13 mouse cellular contexts compared by ENCODE assay signal in the genomic region with DNA sequence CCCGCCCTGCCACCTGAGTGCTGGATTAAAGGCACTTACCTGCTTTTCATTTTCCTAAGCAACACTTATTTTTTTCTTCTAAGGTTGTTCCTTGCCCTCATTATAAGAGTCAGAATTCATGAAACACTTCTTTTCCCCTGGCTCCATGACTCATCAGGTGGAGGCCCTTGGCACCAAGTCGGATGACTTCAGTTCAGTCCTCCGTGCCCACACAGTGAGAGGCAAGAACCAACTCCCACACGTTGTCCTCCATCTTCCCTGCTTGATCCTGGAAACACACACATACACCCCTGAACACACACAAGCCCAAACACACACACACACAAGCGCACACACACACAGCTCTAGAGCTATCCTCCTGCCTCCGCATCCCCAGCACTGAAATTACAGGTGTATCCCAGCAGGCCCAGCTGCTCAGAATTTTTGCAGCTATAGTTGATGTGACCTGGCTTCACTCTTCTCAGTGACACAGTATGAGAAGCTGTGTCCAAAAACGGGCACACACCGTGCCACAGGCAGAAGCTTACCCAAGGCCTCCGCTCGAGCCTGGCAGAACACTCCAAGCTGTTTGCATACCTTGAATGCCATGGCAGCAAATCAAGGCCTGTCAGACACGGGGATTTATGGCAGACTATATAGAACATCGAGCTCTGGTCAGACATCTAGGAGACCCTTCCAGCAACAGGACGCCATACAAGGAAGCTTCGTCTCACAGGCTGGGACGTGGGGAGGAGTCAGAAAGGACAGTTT. TPM values are rescaled to one million over a fixed set of nuclear protein-coding genes. Genes with fewer than 3 reads are reported as not detected.
A peak's percentile ranks its signal among the peaks of the same experiment; 100 is the strongest.
DNase-seq lines count a peak whose midpoint lies in the region; ATAC-seq and TF ChIP-seq lines count a peak whose summit lies in the region.
"Had no signal": no experiment of that assay in that cellular context is flagged by ENCODE, and none has a peak within 500 bp of the region (broad histone marks: within the 10 kb centered on the region; RNA-seq: fewer than 3 reads in every experiment).

No protein-coding gene starts in this region.

- no peak overlapping the region for H3K4me2 ChIP-seq in heart, embryonic 16.5 days (ENCODE audit: low read depth, low read length)
- no peak overlapping the region for H3K4me2 ChIP-seq in forebrain, embryonic 16.5 days (ENCODE audit: low read length)
- H3K4me2 ChIP-seq: neural tube, embryonic 12.5 days had no signal

- peaks cover 14% of the 10 kb centered on the region for H3K4me1 ChIP-seq in heart, embryonic 16.5 days (ENCODE audit: control insufficient read depth, insufficient read depth, low read length)
- peaks cover 8% of the 10 kb centered on the region; the same call in 1 of the 2 replicates for H3K4me1 ChIP-seq in heart, embryonic 10.5 days
- H3K4me1 ChIP-seq in embryonic fibroblast, embryonic 13.5 days (ENCODE audit: control insufficient read depth, insufficient read depth, low read length), result peaks cover 24% of the 10 kb centered on the region
- H3K4me1 ChIP-seq in forebrain, embryonic 16.5 days (replicated peaks; ENCODE audit: control insufficient read depth, insufficient read depth, low read length), result peaks cover 2% of the 10 kb centered on the region

- no peak for TF ChIP-seq CTCF in embryonic fibroblast, embryonic 13.5 days (IDR thresholded peaks at IDR 0.05; ENCODE audit: borderline replicate concordance, insufficient read depth, low read length)

- peak overlapping the region; percentile 63 for H3K27ac ChIP-seq in heart, embryonic 16.5 days (ENCODE audit: low read length)
- no peak overlapping the region for H3K27ac ChIP-seq in heart, embryonic 10.5 days
- peak overlapping the region; percentile 45 for H3K27ac ChIP-seq in embryonic fibroblast, embryonic 13.5 days (ENCODE audit: insufficient read depth, low read length)
- H3K27ac ChIP-seq in forebrain, embryonic 16.5 days (ENCODE audit: low read length), result no peak overlapping the region
- H3K27ac ChIP-seq: neural tube, embryonic 12.5 days had no signal

- no peak for TF ChIP-seq POLR2A in embryonic fibroblast, embryonic 13.5 days (IDR thresholded peaks at IDR 0.05; ENCODE audit: low read depth, low read length)

- H3K4me3 ChIP-seq in heart, embryonic 16.5 days (ENCODE audit: low read length), result no peak overlapping the region
- no peak overlapping the region for H3K4me3 ChIP-seq in heart, embryonic 10.5 days
- H3K4me3 ChIP-seq in embryonic fibroblast, embryonic 13.5 days (ENCODE audit: insufficient read depth, low read length), result no peak overlapping the region
- H3K4me3 ChIP-seq in forebrain, embryonic 16.5 days (replicated peaks; ENCODE audit: low read length), result no peak overlapping the region
- H3K4me3 ChIP-seq: erythroblast, embryonic 14.5 days; megakaryocyte, embryonic 14.5 days; neural tube, embryonic 12.5 days had no signal

- H3K9ac ChIP-seq in heart, embryonic 16.5 days (ENCODE audit: low read length), result peak overlapping the region; percentile 13; the same call in 1 of the 2 replicates
- no peak overlapping the region for H3K9ac ChIP-seq in forebrain, embryonic 16.5 days (replicated peaks; ENCODE audit: low read depth, low read length)
- H3K9ac ChIP-seq: neural tube, embryonic 12.5 days had no signal

- DNase-seq in heart, embryonic 10.5 days (ENCODE audit: low spot score), result no peak
- DNase-seq in 3T3-L1 (ENCODE audit: low read depth, low spot score) (peak; percentile 87), NIH3T3 (ENCODE audit: low read depth) (peak; percentile 87)
- DNase-seq in thymus, postnatal 14 days, result no peak
- DNase-seq: kidney, adult 8-10 months; right cerebral cortex, postnatal 14 days; thymus, postnatal 25 days had no signal

- no peaks in the 10 kb centered on the region for H3K9me3 ChIP-seq in heart, embryonic 16.5 days (replicated peaks; ENCODE audit: control insufficient read depth, low read length)
- no peaks in the 10 kb centered on the region for H3K9me3 ChIP-seq in heart, embryonic 10.5 days
- no peaks in the 10 kb centered on the region for H3K9me3 ChIP-seq in forebrain, embryonic 16.5 days (ENCODE audit: control insufficient read depth, low read length)
- H3K9me3 ChIP-seq: neural tube, embryonic 12.5 days had no signal

- H3K27me3 ChIP-seq in heart, embryonic 16.5 days (ENCODE audit: control insufficient read depth, insufficient read depth, low read length), result no peaks in the 10 kb centered on the region
- no peaks in the 10 kb centered on the region for H3K27me3 ChIP-seq in heart, embryonic 10.5 days (ENCODE audit: insufficient read depth, poor library complexity, severe bottlenecking)
- no peaks in the 10 kb centered on the region for H3K27me3 ChIP-seq in forebrain, embryonic 16.5 days (replicated peaks; ENCODE audit: control insufficient read depth, insufficient read depth, low read length)
- H3K27me3 ChIP-seq: neural tube, embryonic 12.5 days had no signal

- no peaks in the 10 kb centered on the region for H3K36me3 ChIP-seq in heart, embryonic 16.5 days (ENCODE audit: control insufficient read depth, insufficient read depth)
- H3K36me3 ChIP-seq in heart, embryonic 10.5 days, result no peaks in the 10 kb centered on the region
- H3K36me3 ChIP-seq in forebrain, embryonic 16.5 days (ENCODE audit: control insufficient read depth, insufficient read depth), result no peaks in the 10 kb centered on the region
- H3K36me3 ChIP-seq: neural tube, embryonic 12.5 days had no signal

- 61% methylated on average over 15 of the region's 15 CpGs for WGBS in heart, embryonic 16.5 days
- WGBS in heart, embryonic 10.5 days, result 79% methylated on average over 15 of the region's 15 CpGs
- 83% methylated on average over 15 of the region's 15 CpGs for WGBS in forebrain, embryonic 16.5 days

- ATAC-seq in heart, embryonic 16.5 days (replicated peaks; ENCODE audit: extremely low read depth, insufficient read depth, low FRiP score), result peak; percentile 63; the same call in 1 of the 2 replicates
- no peak for ATAC-seq in forebrain, embryonic 16.5 days

RNA-seq across cellular contexts. Expression of a gene that starts 49.7 kb away (rescaled TPM):
- polyA plus RNA-seq in heart, embryonic 16.5 days (2015; fragmentation: Nextera tagmentation; extraction: Ambion mirVana), result 60.9 and 62.6 TPM in 2 replicates
- 13.2 and 16.8 TPM in 2 replicates for polyA plus RNA-seq in heart, embryonic 10.5 days (2016; fragmentation: Nextera tagmentation; extraction: Ambion mirVana)
- 82.6 and 120 TPM in 2 replicates for polyA plus RNA-seq in embryonic fibroblast, embryonic 13.5 days (2011; ENCODE audit: insufficient read length, low read depth, missing spikeins)
- 6.4 and 9.9 TPM in 2 replicates for polyA plus RNA-seq in forebrain, embryonic 16.5 days (2015; fragmentation: Nextera tagmentation; extraction: Ambion mirVana)

RNA-seq across cellular contexts. Expression of a gene that starts 51.2 kb away (rescaled TPM):
- polyA plus RNA-seq in heart, embryonic 16.5 days (2015; fragmentation: Nextera tagmentation; extraction: Ambion mirVana), result 119 and 134 TPM in 2 replicates
- 66.2 and 71.7 TPM in 2 replicates for polyA plus RNA-seq in heart, embryonic 10.5 days (2016; fragmentation: Nextera tagmentation; extraction: Ambion mirVana)
- polyA plus RNA-seq in embryonic fibroblast, embryonic 13.5 days (2011; ENCODE audit: insufficient read length, low read depth, missing spikeins), result 66.3 and 78.7 TPM in 2 replicates
- 83.5 and 89.3 TPM in 2 replicates for polyA plus RNA-seq in forebrain, embryonic 16.5 days (2015; fragmentation: Nextera tagmentation; extraction: Ambion mirVana)

Comparison
In these comparisons a context has a peak if more than half of its experiments do, and no peak if none do; other contexts are left out.
1. H3K27ac ChIP-seq: peak in heart, embryonic 16.5 days (single experiment) and embryonic fibroblast, embryonic 13.5 days (single experiment); none in heart, embryonic 10.5 days (single experiment) and forebrain, embryonic 16.5 days (single experiment).
2. DNase-seq: peak in 3T3-L1 (single experiment) and NIH3T3 (single experiment); none in heart, embryonic 10.5 days (single experiment) and thymus, postnatal 14 days (single experiment).